Mouse (Mus musculus) olfactory bulb, adult 2 months (tissue): ENCODE data around the gene Habp4.

Experiments
- CTCF ChIP-seq: fragments of 200-500 bp; IDR thresholded peaks from 2 replicates; pipeline ENCODE4 v1.5.1; 2012; ENCODE audit warnings: low read depth, mild to moderate bottlenecking, low read length, moderate library complexity; ENCODE audit not compliant: insufficient read depth
- POLR2A ChIP-seq: fragments of 200-500 bp; IDR thresholded peaks from 2 replicates; pipeline ENCODE4 v1.6.1; 2012; ENCODE audit warnings: mild to moderate bottlenecking, low read depth, low read length, moderate library complexity; ENCODE audit not compliant: insufficient read depth

GRCm38 (mm10) chr13:64205186-64205585, 43.6 kb downstream of the Habp4 start:
- TF ChIP-seq CTCF = no peak
- TF ChIP-seq POLR2A = no peak
